Mouse (Mus musculus): Measurements from ENCODE around the gene Slc7a11.

DNA sequence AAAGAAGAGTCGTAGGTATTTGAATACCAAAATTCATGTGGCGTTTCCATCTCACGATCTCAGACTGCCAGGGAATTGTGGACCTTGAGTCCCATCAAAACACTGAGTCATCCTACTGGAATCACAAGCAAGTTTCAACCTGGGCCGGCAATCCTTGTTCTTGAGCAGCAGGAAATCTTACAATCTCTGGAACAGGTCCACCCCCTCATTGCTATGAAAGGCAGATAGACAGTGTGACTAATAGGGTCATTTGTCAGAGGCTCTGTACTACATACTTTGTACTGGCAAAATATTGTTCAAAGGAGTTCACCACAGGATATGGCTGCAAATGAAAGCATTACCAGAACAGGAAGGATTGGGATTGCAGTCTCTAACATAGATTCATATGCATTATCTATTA is 13.2 kb upstream of the Slc7a11 start:
- no peak for TF ChIP-seq CTCF (IDR thresholded peaks at IDR 0.05; ENCODE audit: low read depth, low read length)
- TF ChIP-seq POLR2A (IDR thresholded peaks at IDR 0.05; ENCODE audit: borderline replicate concordance, low read depth, low read length): no peak

Data from bone marrow macrophage, adult 2 months (primary cell).